ENCODE assay signal across 8 mouse cellular contexts in genomic region chr7:110002968-110003367, GRCm38 (mm10). TPM values are rescaled to one million over a fixed set of nuclear protein-coding genes. Genes with fewer than 3 reads are reported as not detected.
DNase-seq lines count a peak whose midpoint lies in the region; ATAC-seq and TF ChIP-seq lines count a peak whose summit lies in the region.

No protein-coding gene starts in this region.

- H3K4me3 ChIP-seq in E14TG2a.4 (replicated peaks; ENCODE audit: low read length), result peak overlapping the region; percentile 56
- no peak overlapping the region for H3K4me3 ChIP-seq in forebrain, embryonic 14.5 days (ENCODE audit: low read depth, low read length)

- H3K9ac ChIP-seq in forebrain, embryonic 14.5 days (ENCODE audit: low read length), result no peak overlapping the region

- no peak for ATAC-seq in forebrain, embryonic 14.5 days

- no peak overlapping the region for H3K27ac ChIP-seq in forebrain, embryonic 14.5 days (ENCODE audit: low read depth, low read length)

- TF ChIP-seq CTCF in E14TG2a.4 (conservative IDR thresholded peaks at IDR 0.05; ENCODE audit: low read length), result no peak

- peak; percentile 57 for DNase-seq in cerebellum, adult 11 months
- no peak for DNase-seq in forebrain, embryonic 14.5 days (ENCODE audit: low spot score)
- peak; percentile 44 to 52 for DNase-seq in heart, postnatal 36 days
- peak; percentile 10 to 29 for DNase-seq in layer of hippocampus, postnatal 10 days (ENCODE audit: low spot score in 2 of 2)
- peak; percentile 42 for DNase-seq in lung, postnatal 25 days (ENCODE audit: low spot score)
- peak; percentile 24 for DNase-seq in right cerebral cortex, postnatal 14 days
- no peak for DNase-seq in T-cell, adult 2 months (ENCODE audit: low spot score)

- intact Hi-C loops in heart, postnatal 36 days (cut with DNase I), result no loop called here

- 18% methylated on average over 20 of the region's 20 CpGs for WGBS in forebrain, embryonic 14.5 days

- H3K4me2 ChIP-seq in forebrain, embryonic 14.5 days (ENCODE audit: low read length), result peak overlapping the region; percentile 34

- H3K36me3 ChIP-seq in E14TG2a.4 (ENCODE audit: insufficient read depth, low read length), result no peaks in the 10 kb centered on the region
- no peaks in the 10 kb centered on the region for H3K36me3 ChIP-seq in forebrain, embryonic 14.5 days (ENCODE audit: control insufficient read depth, insufficient read depth, low read length)

- 0 out of 2 replicates have a peak, but pooled peaks cover 6% of the 10 kb centered on the region for H3K27me3 ChIP-seq in E14TG2a.4 (ENCODE audit: insufficient read depth, low read length)
- no peaks in the 10 kb centered on the region for H3K27me3 ChIP-seq in forebrain, embryonic 14.5 days (replicated peaks; ENCODE audit: control insufficient read depth, insufficient read depth, low read length)

- H3K4me1 ChIP-seq in E14TG2a.4 (replicated peaks; ENCODE audit: low read depth, low read length), result peaks cover 62% of the 10 kb centered on the region
- H3K4me1 ChIP-seq in forebrain, embryonic 14.5 days (ENCODE audit: control insufficient read depth, insufficient read depth, low read length), result no peaks in the 10 kb centered on the region

- H3K9me3 ChIP-seq in E14TG2a.4 (ENCODE audit: low read length), result no peaks in the 10 kb centered on the region
- H3K9me3 ChIP-seq in forebrain, embryonic 14.5 days (replicated peaks; ENCODE audit: control insufficient read depth, low read length), result no peaks in the 10 kb centered on the region

RNA-seq across cellular contexts. Expression of gene Ipo7, which starts 15.1 kb away (rescaled TPM):
- polyA plus RNA-seq in forebrain, embryonic 14.5 days (2014; fragmentation: Nextera tagmentation; extraction: Ambion mirVana), result 15.4 and 18.6 TPM in 2 replicates
- 10 to 100 TPM; 95.6 to 96.4 TPM for total RNA-seq in heart, postnatal 36 days (2021)
- 10 to 100 TPM; 89.6 to 89.8 TPM for total RNA-seq in layer of hippocampus, postnatal 10 days (2021)

RNA-seq across cellular contexts. Expression of gene Tmem41b, which starts 16.2 kb away (rescaled TPM):
- polyA plus RNA-seq in forebrain, embryonic 14.5 days (2014; fragmentation: Nextera tagmentation; extraction: Ambion mirVana), result 71.8 and 81.5 TPM in 2 replicates
- 10 to 100 TPM; 54.5 to 55.3 TPM for total RNA-seq in heart, postnatal 36 days (2021)
- 10 to 100 TPM; 52.4 to 61.5 TPM for total RNA-seq in layer of hippocampus, postnatal 10 days (2021)

RNA-seq across cellular contexts. Expression of gene Dennd5a, which starts 42.7 kb away (rescaled TPM):
- 57.5 and 59.4 TPM in 2 replicates for polyA plus RNA-seq in forebrain, embryonic 14.5 days (2014; fragmentation: Nextera tagmentation; extraction: Ambion mirVana)
- total RNA-seq in heart, postnatal 36 days (2021), result 100 to 1,000 TPM; 134 to 147 TPM
- total RNA-seq in layer of hippocampus, postnatal 10 days (2021), result 100 to 1,000 TPM; 139 to 164 TPM

RNA-seq across cellular contexts. Expression of gene Zfp143, which starts 58.0 kb away (rescaled TPM):
- 27.1 and 27.3 TPM in 2 replicates for polyA plus RNA-seq in forebrain, embryonic 14.5 days (2014; fragmentation: Nextera tagmentation; extraction: Ambion mirVana)
- total RNA-seq in heart, postnatal 36 days (2021), result 10 to 100 TPM in 1 of 2 experiments, 1 to 10 TPM in 1; 9.7 to 12.8 TPM
- 1 to 10 TPM; 9.0 to 9.6 TPM for total RNA-seq in layer of hippocampus, postnatal 10 days (2021)

Comparison
In these comparisons a context has a peak if more than half of its experiments do, and no peak if none do; other contexts are left out.
1. DNase-seq: peak in cerebellum, adult 11 months (single experiment), heart, postnatal 36 days (2 of 2), layer of hippocampus, postnatal 10 days (2 of 2), lung, postnatal 25 days (single experiment) and right cerebral cortex, postnatal 14 days (single experiment); none in forebrain, embryonic 14.5 days (single experiment) and T-cell, adult 2 months (single experiment).